In genomic region chr9:91371011-91371410, GRCm38 (mm10) we compare ENCODE assay signal across 18 mouse cellular contexts. TPM values are rescaled to one million over a fixed set of nuclear protein-coding genes. Genes with fewer than 3 reads are reported as not detected.
DNase-seq lines count a peak whose midpoint lies in the region; ATAC-seq lines count a peak whose summit lies in the region.
"Had no signal": no experiment of that assay in that cellular context is flagged by ENCODE, and none has a peak within 500 bp of the region (broad histone marks: within the 10 kb centered on the region; RNA-seq: fewer than 3 reads in every experiment).

No protein-coding gene starts in this region.

- H3K4me3 ChIP-seq in forebrain, embryonic 16.5 days (replicated peaks; ENCODE audit: low read length): no peak overlapping the region; the same call in 1 of the 2 replicates
- no peak overlapping the region for H3K4me3 ChIP-seq in midbrain, embryonic 11.5 days (ENCODE audit: low read depth, low read length)
- H3K4me3 ChIP-seq in neural tube, embryonic 14.5 days (ENCODE audit: low read depth, low read length): peak overlapping the region; percentile 10; the same call in 1 of the 2 replicates
- H3K4me3 ChIP-seq: liver, embryonic 12.5 days had no signal

- H3K27me3 ChIP-seq in forebrain, embryonic 16.5 days (replicated peaks; ENCODE audit: control insufficient read depth, insufficient read depth, low read length): peaks cover 69% of the 10 kb centered on the region
- H3K27me3 ChIP-seq in midbrain, embryonic 11.5 days (ENCODE audit: control insufficient read depth, insufficient read depth, low read length): peaks cover 83% of the 10 kb centered on the region
- H3K27me3 ChIP-seq in neural tube, embryonic 14.5 days (ENCODE audit: control insufficient read depth, insufficient read depth, low read length): peaks cover 27% of the 10 kb centered on the region

- ATAC-seq in forebrain, embryonic 16.5 days: 0 out of 2 replicates have a peak, but pooled peaks have one; percentile 13
- no peak for ATAC-seq in midbrain, embryonic 11.5 days (ENCODE audit: low FRiP score)
- no peak for ATAC-seq in neural tube, embryonic 14.5 days (ENCODE audit: low read depth)
- no peak for ATAC-seq in granulocyte monocyte progenitor cell, adult 5-6 weeks (replicated peaks; ENCODE audit: poor library complexity, severe bottlenecking)
- ATAC-seq in CD4-positive, CD25-positive, alpha-beta regulatory T cell, adult 4 months: no peak
- ATAC-seq: intestine, embryonic 16.5 days; liver, embryonic 12.5 days; lung, postnatal 0 days had no signal

- peak; percentile 41 for DNase-seq in cerebellum, adult 11-12 months
- DNase-seq in cerebellum, adult 11 months: no peak
- no peak for DNase-seq in midbrain, embryonic 11.5 days (ENCODE audit: low spot score, missing footprints)
- no peak for DNase-seq in testis, postnatal 14 days (ENCODE audit: low spot score)
- DNase-seq: adrenal gland, adult 8-10 months; heart, adult 18-20 months; kidney, postnatal 36 days; spleen, adult 18-20 months had no signal

- no peak overlapping the region; the same call in 1 of the 2 replicates for H3K4me2 ChIP-seq in forebrain, embryonic 16.5 days (ENCODE audit: low read length)
- H3K4me2 ChIP-seq in midbrain, embryonic 11.5 days: peak overlapping the region; percentile 27
- peak overlapping the region; percentile 42 for H3K4me2 ChIP-seq in neural tube, embryonic 14.5 days (ENCODE audit: low read depth, low read length)
- H3K4me2 ChIP-seq: liver, embryonic 12.5 days had no signal

- H3K27ac ChIP-seq in forebrain, embryonic 16.5 days (ENCODE audit: low read length): peak overlapping the region; percentile 67
- peak overlapping the region; percentile 7; the same call in 1 of the 2 replicates for H3K27ac ChIP-seq in midbrain, embryonic 11.5 days (ENCODE audit: low read depth, low read length)
- peak overlapping the region; percentile 97 for H3K27ac ChIP-seq in neural tube, embryonic 14.5 days (ENCODE audit: low read depth, low read length)
- H3K27ac ChIP-seq: liver, embryonic 12.5 days; stomach, postnatal 0 days had no signal

- no peak overlapping the region; the same call in 1 of the 2 replicates for H3K9ac ChIP-seq in forebrain, embryonic 16.5 days (replicated peaks; ENCODE audit: low read depth, low read length)
- no peak overlapping the region; the same call in 1 of the 2 replicates for H3K9ac ChIP-seq in midbrain, embryonic 11.5 days (ENCODE audit: low read length)
- peak overlapping the region; percentile 59; the same call in 1 of the 2 replicates for H3K9ac ChIP-seq in neural tube, embryonic 14.5 days (replicated peaks; ENCODE audit: low read depth, low read length)
- H3K9ac ChIP-seq: liver, embryonic 12.5 days had no signal

- H3K4me1 ChIP-seq in forebrain, embryonic 16.5 days (replicated peaks; ENCODE audit: control insufficient read depth, insufficient read depth, low read length): peaks cover 5% of the 10 kb centered on the region; the same call in 1 of the 2 replicates
- H3K4me1 ChIP-seq in midbrain, embryonic 11.5 days (ENCODE audit: control insufficient read depth, insufficient read depth, low read length): no peaks in the 10 kb centered on the region
- H3K4me1 ChIP-seq in neural tube, embryonic 14.5 days (ENCODE audit: control insufficient read depth, insufficient read depth, low read length): peaks cover 3% of the 10 kb centered on the region; the same call in 1 of the 2 replicates
- H3K4me1 ChIP-seq: liver, embryonic 12.5 days had no signal

- H3K36me3 ChIP-seq in forebrain, embryonic 16.5 days (ENCODE audit: control insufficient read depth, insufficient read depth): no peaks in the 10 kb centered on the region
- H3K36me3 ChIP-seq in midbrain, embryonic 11.5 days (ENCODE audit: control insufficient read depth, insufficient read depth, low read length): no peaks in the 10 kb centered on the region
- no peaks in the 10 kb centered on the region for H3K36me3 ChIP-seq in neural tube, embryonic 14.5 days (ENCODE audit: control insufficient read depth, insufficient read depth, low read length)
- H3K36me3 ChIP-seq: liver, embryonic 12.5 days had no signal

- H3K9me3 ChIP-seq in forebrain, embryonic 16.5 days (ENCODE audit: control insufficient read depth, low read length): no peaks in the 10 kb centered on the region
- H3K9me3 ChIP-seq in midbrain, embryonic 11.5 days (ENCODE audit: control insufficient read depth, low read length): no peaks in the 10 kb centered on the region
- no peaks in the 10 kb centered on the region for H3K9me3 ChIP-seq in neural tube, embryonic 14.5 days (ENCODE audit: control insufficient read depth, low read length)
- H3K9me3 ChIP-seq: liver, embryonic 12.5 days had no signal

RNA-seq across cellular contexts. Expression of gene Zic1, which starts 5.4 kb away (rescaled TPM):
- polyA plus RNA-seq in forebrain, embryonic 16.5 days (2015; fragmentation: Nextera tagmentation; extraction: Ambion mirVana): 4.5 and 8.0 TPM in 2 replicates
- polyA plus RNA-seq in midbrain, embryonic 11.5 days (2014; fragmentation: Nextera tagmentation; extraction: Ambion mirVana): 13.7 and 14.8 TPM in 2 replicates
- 28.7 and 30.5 TPM in 2 replicates for polyA plus RNA-seq in neural tube, embryonic 14.5 days (2014; fragmentation: Nextera tagmentation; extraction: Ambion mirVana)
- total RNA-seq in granulocyte monocyte progenitor cell, adult 5-6 weeks (2014; fragmentation: Nextera tagmentation): not detected in 2 replicates
- total RNA-seq in granulocyte monocyte progenitor cell, adult 5-6 weeks (2017): not detected in 2 replicates
- polyA plus RNA-seq in CD4-positive, CD25-positive, alpha-beta regulatory T cell, adult 4 months (2017; shearing (Covaris generic)): not detected
- total RNA-seq: heart, adult 18-20 months; monocyte, adult 5-6 weeks had no signal
- polyA plus RNA-seq: heart, postnatal 0 days; intestine, embryonic 16.5 days; liver, embryonic 12.5 days; lung, postnatal 0 days; stomach, postnatal 0 days had no signal

RNA-seq across cellular contexts. Expression of gene Zic4, which starts 8.8 kb away (rescaled TPM):
- polyA plus RNA-seq in forebrain, embryonic 16.5 days (2015; fragmentation: Nextera tagmentation; extraction: Ambion mirVana): 28.3 and 47.6 TPM in 2 replicates
- polyA plus RNA-seq in midbrain, embryonic 11.5 days (2014; fragmentation: Nextera tagmentation; extraction: Ambion mirVana): 41.7 and 42.5 TPM in 2 replicates
- polyA plus RNA-seq in neural tube, embryonic 14.5 days (2014; fragmentation: Nextera tagmentation; extraction: Ambion mirVana): 46.7 and 50.5 TPM in 2 replicates
- not detected in 2 replicates for total RNA-seq in granulocyte monocyte progenitor cell, adult 5-6 weeks (2014; fragmentation: Nextera tagmentation)
- total RNA-seq in granulocyte monocyte progenitor cell, adult 5-6 weeks (2017): not detected in 2 replicates
- under 1 TPM in 1 of 2 experiments, not detected in 1; 0.24 TPM for polyA plus RNA-seq in CD4-positive, CD25-positive, alpha-beta regulatory T cell, adult 4 months (2017; shearing (Covaris generic))
- total RNA-seq: adrenal gland, adult 8-10 months; heart, adult 18-20 months; monocyte, adult 5-6 weeks had no signal
- polyA plus RNA-seq: heart, postnatal 0 days; intestine, embryonic 16.5 days; liver, embryonic 12.5 days; lung, postnatal 0 days; stomach, postnatal 0 days had no signal

Comparison
In these comparisons a context has a peak if more than half of its experiments do, and no peak if none do; other contexts are left out.
1. H3K27ac ChIP-seq: peak in every context shown above with its lines; median percentile 97 in neural tube, embryonic 14.5 days; 67 in forebrain, embryonic 16.5 days; 7 in midbrain, embryonic 11.5 days.
2. RNA of gene Zic4, which starts 8.8 kb away (polyA plus RNA-seq): 28.3 to 47.6 TPM in forebrain, embryonic 16.5 days, 46.7 to 50.5 TPM in neural tube, embryonic 14.5 days and 41.7 to 42.5 TPM in midbrain, embryonic 11.5 days; 0.24 TPM in CD4-positive, CD25-positive, alpha-beta regulatory T cell, adult 4 months; every median in the first group is over 10 times any median in the second.